Mouse (Mus musculus) heart, embryonic 14.5 days (tissue): Measurements from ENCODE around the gene Cfh. TPM values are rescaled to one million over a fixed set of nuclear protein-coding genes. Genes with fewer than 3 reads are reported as not detected.
"Not testable (repeated sequence)": the region's sequence is repeated elsewhere in the genome, so short reads cannot be mapped to it uniquely, and the experiment has no call there.

Source experiments
- ATAC-seq: fragments of 200-750 bp; cut with Nextera tagmentation; 2 replicates; pipeline ENCODE4 v1.8.0; 2017; ENCODE audit warnings: low read depth, moderate TSS enrichment; ENCODE audit not compliant: insufficient number of reproducible peaks, insufficient read depth, low FRiP score
- H3K27ac ChIP-seq, 2 experiments: fragments of 200-500 bp in 1 of 2; fragments of 300-500 bp in 1 of 2; sonication (generic) in 1 of 2; replicated peaks in 1 of 2; 2 replicates each; pipeline ENCODE4 v1.5.1; 2012 to 2014; ENCODE audit warnings: low read depth in 2 of 2, low read length in 2 of 2, control low read depth in 1 of 2, mild to moderate bottlenecking in 1 of 2, mixed read lengths in 1 of 2; ENCODE audit not compliant: control insufficient read depth in 1 of 2, insufficient read depth in 1 of 2
- H3K27me3 ChIP-seq: fragments of 300-500 bp; sonication (generic); 2 replicates; pipeline ENCODE4 v1.6.1; 2014; ENCODE audit warnings: mild to moderate bottlenecking, low read length, control low read depth; ENCODE audit not compliant: control insufficient read depth, insufficient read depth
- H3K36me3 ChIP-seq: fragments of 300-500 bp; sonication (generic); 2 replicates; pipeline ENCODE4 v1.6.1; 2014; ENCODE audit warnings: mild to moderate bottlenecking, control low read depth, low read length, mixed read lengths; ENCODE audit not compliant: control insufficient read depth, insufficient read depth
- H3K4me1 ChIP-seq, 2 experiments: fragments of 200-500 bp in 1 of 2; fragments of 300-500 bp in 1 of 2; sonication (generic) in 1 of 2; 2 replicates each; pipeline ENCODE4 v1.6.1; 2012 to 2014; ENCODE audit warnings: low read length in 2 of 2, control low read depth in 1 of 2, mixed read lengths in 1 of 2; ENCODE audit not compliant: control insufficient read depth in 2 of 2, insufficient read depth in 2 of 2
- H3K4me2 ChIP-seq: fragments of 300-500 bp; sonication (generic); 2 replicates; pipeline ENCODE4 v1.6.1; 2014; ENCODE audit warnings: mild to moderate bottlenecking, low read length
- H3K4me3 ChIP-seq, 2 experiments: fragments of 200-500 bp in 1 of 2; fragments of 300-500 bp in 1 of 2; sonication (generic) in 1 of 2; 2 replicates each; pipeline ENCODE4 v1.5.1; 2012 to 2014; ENCODE audit warnings: low read length in 2 of 2, mild to moderate bottlenecking in 2 of 2, control low read depth in 1 of 2, low read depth in 1 of 2, moderate library complexity in 1 of 2; ENCODE audit not compliant: control insufficient read depth in 1 of 2, insufficient read depth in 1 of 2
- H3K9ac ChIP-seq: fragments of 300-500 bp; sonication (generic); 2 replicates; pipeline ENCODE4 v1.6.1; 2014; ENCODE audit warnings: mild to moderate bottlenecking, low read length
- H3K9me3 ChIP-seq: fragments of 300-500 bp; sonication (generic); 2 replicates; pipeline ENCODE4 v1.6.1; 2016; ENCODE audit warnings: low read length, control low read depth; ENCODE audit not compliant: control insufficient read depth
- WGBS: fragments of 180-500 bp; shearing (Covaris S2); extraction: QIAGEN DNeasy Blood & Tissue Kit; methylation state at CpG from one replicate; pipeline ENCODE4 v1.1.7; 2014; 5-methylcytosine and 5-hydroxymethylcytosine counted together
- polyA plus RNA-seq: library from polyadenylated mRNA; unstranded; fragments of >200 nt; fragmentation: Nextera tagmentation; extraction: Ambion mirVana; gene quantifications from 2 replicates; pipeline ENCODE4 v1.2.1, GENCODE M21; 2014

Cfh gene
- polyA plus RNA-seq, result 35.7 and 38.4 TPM in 2 replicates

DNA sequence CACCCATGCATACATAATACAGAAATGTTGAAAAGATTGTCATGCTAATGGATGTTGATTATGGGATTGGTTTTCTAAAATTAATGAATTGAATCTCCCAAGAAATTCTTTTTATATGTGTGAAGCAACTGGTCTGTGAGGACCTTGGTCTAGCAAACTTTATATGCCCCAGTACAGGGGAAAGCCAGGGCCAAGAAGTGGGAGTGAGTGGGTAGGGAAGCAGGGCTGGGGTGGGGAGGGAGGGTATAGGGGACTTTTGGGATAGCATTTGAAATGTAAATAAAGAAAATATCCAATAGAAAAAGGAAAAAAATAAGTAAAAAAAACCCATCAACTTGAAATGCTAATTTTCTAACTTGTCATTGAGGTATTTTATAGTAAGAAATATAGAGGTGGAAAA, at the start of gene Cfh:
Cfh (minus strand) TSS at position 101 of the 400 bp plus-strand sequence.
- not testable (repeated sequence) for H3K9ac ChIP-seq, H3K36me3 ChIP-seq, H3K27me3 ChIP-seq, H3K9me3 ChIP-seq, H3K4me1 ChIP-seq, ATAC-seq
- peak within 1 kb of the TSS; percentile 22 for H3K4me2 ChIP-seq
- H3K4me3 ChIP-seq, result peak within 1 kb of the TSS in 1 of 2 experiments; percentile 10; a peak in 1 of 4 replicates
- peak within 1 kb of the TSS in 1 of 2 experiments; percentile 44; a peak in 1 of 4 replicates for H3K27ac ChIP-seq

DNA sequence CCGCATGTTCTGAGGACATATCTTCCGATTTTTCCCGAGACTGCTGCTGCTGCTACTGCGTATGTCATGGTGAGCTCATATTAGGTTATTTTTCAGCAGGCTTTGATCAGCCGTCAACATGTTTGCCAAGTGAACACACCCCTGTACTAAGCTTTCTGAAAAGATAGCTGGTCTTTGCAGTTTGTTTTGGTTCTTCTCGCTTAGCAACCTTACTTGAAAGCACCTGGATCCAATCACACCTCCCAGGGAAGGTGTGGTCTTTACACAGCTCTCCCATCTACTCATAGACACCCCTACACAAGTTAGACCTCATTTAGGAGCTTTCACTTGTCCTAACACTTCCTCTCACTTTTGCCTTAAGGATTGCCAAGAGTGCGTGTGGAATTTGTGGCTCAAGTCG, 43.1 kb upstream of the Cfh start:
- Histone ChIP-seq H3K4me3 (no peak overlapping the region), H3K27me3 (no peaks in the 10 kb centered on the region), H3K4me2 (no peak overlapping the region), H3K27ac (no peak overlapping the region), H3K36me3 (no peaks in the 10 kb centered on the region), H3K9me3 (no peaks in the 10 kb centered on the region), H3K4me1 (no peaks in the 10 kb centered on the region), H3K9ac (no peak overlapping the region)
- 54% methylated on average over 8 of the region's 8 CpGs for WGBS
- ATAC-seq, result no peak

GRCm38 (mm10) chr1:140225221-140225620, 41.7 kb upstream of the Cfh start:
- Histone ChIP-seq H3K9ac (no peak overlapping the region), H3K27me3 (no peaks in the 10 kb centered on the region), H3K4me1 (no peaks in the 10 kb centered on the region), H3K4me2 (no peak overlapping the region), H3K36me3 (no peaks in the 10 kb centered on the region), H3K27ac (no peak overlapping the region), H3K4me3 (no peak overlapping the region), H3K9me3 (no peaks in the 10 kb centered on the region)
- no peak for ATAC-seq
- WGBS, result 83% methylated on average over 2 of the region's 3 CpGs

GRCm38 (mm10) chr1:140205329-140205728, 21.8 kb upstream of the Cfh start:
- Histone ChIP-seq H3K4me2 (no peak overlapping the region), H3K4me1 (no peaks in the 10 kb centered on the region), H3K27ac (no peak overlapping the region), H3K27me3 (no peaks in the 10 kb centered on the region), H3K4me3 (no peak overlapping the region), H3K36me3 (no peaks in the 10 kb centered on the region), H3K9ac (no peak overlapping the region), H3K9me3 (peaks cover under 1% of the 10 kb centered on the region; the same call in 1 of the 2 replicates)
- WGBS, result 74% methylated on average over 2 of the region's 2 CpGs
- no peak for ATAC-seq

DNA sequence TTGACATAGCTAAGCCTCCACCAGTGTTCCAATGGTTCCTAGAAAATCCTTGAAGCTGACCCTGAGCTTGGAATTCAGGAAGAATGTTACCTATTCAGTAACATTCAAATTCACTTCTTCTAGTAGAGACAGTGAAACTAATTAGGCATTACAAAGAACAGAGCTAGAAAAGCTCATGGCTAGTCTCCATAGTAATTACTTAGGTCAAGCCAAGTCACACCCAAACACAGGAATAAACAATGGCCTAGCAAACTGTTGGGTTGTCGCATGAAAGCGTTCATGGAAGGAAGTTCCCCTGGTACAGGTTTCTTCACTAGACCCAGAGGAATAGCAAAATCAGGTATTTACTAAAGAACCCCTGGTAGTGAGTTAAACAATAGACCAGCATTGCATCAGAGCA, 4.9 kb upstream of the Cfh start:
- H3K9me3 ChIP-seq, H3K36me3 ChIP-seq, H3K27ac ChIP-seq, H3K4me2 ChIP-seq, ATAC-seq, H3K9ac ChIP-seq, H3K27me3 ChIP-seq, H3K4me3 ChIP-seq, H3K4me1 ChIP-seq: not testable (repeated sequence)
- WGBS, result 89% methylated on average over 2 of the region's 2 CpGs

DNA sequence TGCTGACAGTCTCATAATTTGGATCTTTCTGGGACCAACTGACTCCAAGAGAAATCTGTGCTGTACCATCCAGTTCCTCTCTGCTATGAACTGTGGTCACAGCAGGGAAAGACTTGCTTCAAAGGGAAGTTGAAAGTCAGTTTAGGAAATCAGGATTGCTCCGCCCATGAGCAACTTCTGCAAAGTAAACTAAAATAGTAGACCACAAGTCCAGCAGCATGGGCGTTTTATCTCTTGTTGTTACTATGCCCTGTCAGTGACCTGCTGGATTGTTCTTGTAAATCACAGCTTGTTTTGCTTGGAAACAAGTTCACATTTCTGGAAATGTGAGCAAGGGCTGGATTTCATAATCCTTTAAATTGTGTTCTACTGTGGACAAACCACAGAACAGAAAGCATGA, 356 bp downstream of the Cfh start:
- no peaks in the 10 kb centered on the region for H3K36me3 ChIP-seq
- no peaks in the 10 kb centered on the region for H3K27me3 ChIP-seq
- H3K4me1 ChIP-seq, result 0 out of 4 replicates have a peak, but pooled peaks cover 0 to 3% of the 10 kb centered on the region in 2 experiments
- H3K9me3 ChIP-seq, result no peaks in the 10 kb centered on the region
- peak overlapping the region; percentile 22 for H3K4me2 ChIP-seq
- H3K27ac ChIP-seq, result peak overlapping the region in 1 of 2 experiments; percentile 44; a peak in 1 of 4 replicates
- no peak overlapping the region for H3K9ac ChIP-seq
- H3K4me3 ChIP-seq, result peak overlapping the region in 1 of 2 experiments; percentile 10; a peak in 1 of 4 replicates
- ATAC-seq, result no peak
- 18% methylated on average over 2 of the region's 2 CpGs for WGBS

DNA sequence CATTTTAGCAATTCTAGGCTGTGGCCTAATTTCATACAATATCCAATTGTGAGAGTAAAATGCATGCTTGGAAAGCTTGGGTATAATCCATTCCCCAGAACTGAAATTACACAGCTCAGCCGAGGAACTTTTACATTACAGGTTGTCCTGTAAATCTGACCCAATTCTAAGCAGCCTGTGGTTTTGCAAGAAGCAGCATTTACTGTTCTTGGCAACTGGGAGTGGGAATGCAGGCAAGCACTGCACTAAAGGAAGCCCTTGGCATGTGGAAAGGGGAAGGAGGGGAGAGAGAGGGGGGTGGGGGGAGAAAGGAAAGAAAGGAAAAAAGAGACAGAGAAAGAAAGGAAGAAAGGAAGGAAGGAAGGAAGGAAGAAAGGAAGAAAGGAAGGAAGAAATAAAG, 3.4 kb downstream of the Cfh start:
- H3K27ac ChIP-seq, result no peak overlapping the region
- H3K9ac ChIP-seq, result no peak overlapping the region
- H3K36me3 ChIP-seq, result no peaks in the 10 kb centered on the region

DNA sequence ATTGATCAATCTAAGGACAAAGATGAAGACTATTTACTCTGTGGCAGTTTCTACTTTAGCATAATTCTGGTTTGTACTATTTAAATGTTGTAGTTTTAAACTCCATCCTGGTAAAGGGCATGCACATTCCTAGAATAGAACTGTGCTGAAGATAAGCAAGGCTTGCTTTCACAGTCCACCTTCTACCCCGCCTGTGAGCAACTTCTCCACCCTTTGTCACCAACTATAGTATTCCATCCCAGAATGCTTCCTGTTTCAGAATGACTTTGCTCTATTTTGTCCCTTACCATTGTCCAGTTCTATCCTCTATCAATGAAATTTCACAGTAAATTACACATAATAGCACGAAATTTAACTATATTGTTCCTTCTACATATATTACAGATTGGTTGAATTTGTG, 8.1 kb downstream of the Cfh start:
- Histone ChIP-seq H3K9me3 (no peaks in the 10 kb centered on the region), H3K27ac (no peak overlapping the region), H3K9ac (no peak overlapping the region), H3K36me3 (no peaks in the 10 kb centered on the region), H3K4me2 (no peak overlapping the region), H3K4me1 (no peaks in the 10 kb centered on the region), H3K27me3 (no peaks in the 10 kb centered on the region), H3K4me3 (no peak overlapping the region)
- 36% methylated on average over 2 of the region's 2 CpGs for WGBS
- 0 out of 2 replicates have a peak, but pooled peaks have one; percentile 56 for ATAC-seq

More for the DNA sequence above, 3.4 kb downstream of the Cfh start:
- Histone ChIP-seq H3K4me2 (no peak overlapping the region), H3K9me3 (no peaks in the 10 kb centered on the region), H3K27me3 (no peaks in the 10 kb centered on the region), H3K4me3 (no peak overlapping the region), H3K4me1 (0 out of 4 replicates have a peak, but pooled peaks cover 0 to 3% of the 10 kb centered on the region in 2 experiments)
- 75% methylated on average over 1 of the region's 1 CpGs for WGBS
- ATAC-seq, result no peak
